Mouse (Mus musculus) lung, postnatal 25 days (tissue): Measurements from ENCODE around the gene Fam57a.

Experiments
- DNase-seq: peaks from one replicate; pipeline ENCODE4 v3.0.0; 2022; ENCODE audit warnings: low spot score

The Fam57a gene

DNA sequence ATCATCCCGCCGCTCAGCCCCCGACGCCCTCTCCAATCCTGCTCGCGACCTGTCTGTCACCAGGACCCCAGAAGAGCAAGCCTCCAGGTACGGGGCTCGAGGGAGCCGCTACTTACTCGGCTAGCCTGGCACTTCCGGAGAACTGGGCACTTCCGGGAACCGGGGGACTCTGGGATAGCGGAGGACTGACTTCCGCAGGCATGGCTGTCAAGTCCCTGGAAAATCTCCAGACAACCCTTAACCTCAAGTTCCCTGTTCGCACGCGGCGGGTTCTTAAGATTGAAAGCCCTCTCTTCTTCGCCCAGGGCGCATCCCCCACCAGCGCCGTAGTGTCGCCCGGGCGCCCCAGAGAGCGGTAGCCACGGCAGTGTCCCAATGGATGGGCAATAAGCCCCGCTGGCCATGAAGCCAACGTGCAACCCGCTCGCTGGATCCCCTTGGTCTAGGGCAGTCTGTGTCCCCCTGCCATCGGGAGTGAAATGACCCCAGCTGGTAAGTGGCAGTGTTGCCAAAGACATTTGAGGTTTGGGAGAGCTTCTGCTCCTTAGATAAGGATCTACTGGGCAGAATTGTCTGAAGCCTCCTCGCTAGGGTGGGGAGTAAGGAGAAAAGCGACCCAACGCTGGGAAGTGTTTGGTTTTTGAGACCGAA is at the start of gene Fam57a, which contains the start of gene Vps53:
Fam57a (plus strand) TSS at position 177 of the 651 bp plus-strand sequence.
Vps53 (minus strand) TSS at position 153 of the 651 bp plus-strand sequence.
- peak; percentile 91 for DNase-seq

GRCm38 (mm10) chr11:76130859-76131258 is 48.6 kb upstream of the Fam57a start:
- DNase-seq = peak; percentile 87

DNA sequence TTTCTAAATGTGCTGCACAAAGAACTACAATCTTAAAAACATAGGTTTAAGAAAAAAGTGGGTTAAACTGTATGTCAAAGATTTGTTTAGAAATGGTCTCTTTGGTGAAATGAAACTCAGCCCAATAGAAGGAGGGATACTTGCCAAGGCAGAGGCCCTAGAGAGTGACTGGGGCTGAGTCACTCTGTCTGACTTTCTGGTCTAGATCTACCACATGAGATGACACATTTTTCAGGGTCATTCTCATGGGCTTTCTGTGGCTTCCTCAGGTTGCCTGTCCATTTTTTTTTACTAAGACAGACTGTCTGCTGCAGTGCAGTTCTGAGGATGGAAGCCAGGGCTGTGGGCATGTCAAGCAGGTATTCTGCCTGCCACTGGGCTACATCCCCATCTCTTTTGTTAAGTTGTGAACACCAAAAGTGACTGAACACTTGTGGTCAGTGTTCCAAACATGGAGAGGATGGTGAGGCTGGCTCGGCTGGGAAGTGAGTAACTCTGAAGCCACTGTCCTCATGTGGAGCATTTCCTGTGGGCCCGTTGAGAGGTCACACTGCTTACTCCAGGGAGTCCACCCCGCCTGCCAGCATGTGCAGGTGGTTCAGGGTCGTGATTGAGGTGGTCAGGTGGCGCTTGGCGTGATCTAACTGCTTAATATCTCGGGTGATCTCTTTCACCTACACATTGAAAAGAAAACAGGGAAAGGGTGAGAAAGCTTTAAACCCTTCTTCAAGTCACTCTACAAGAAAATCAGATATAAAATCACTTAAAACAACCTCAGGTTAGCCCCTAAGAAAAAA is 43.6 kb upstream of the Fam57a start:
- DNase-seq = no peak

- no peak for DNase-seq
Measured at GRCm38 (mm10) chr11:76137996-76138395, 41.5 kb upstream of the Fam57a start.

DNA sequence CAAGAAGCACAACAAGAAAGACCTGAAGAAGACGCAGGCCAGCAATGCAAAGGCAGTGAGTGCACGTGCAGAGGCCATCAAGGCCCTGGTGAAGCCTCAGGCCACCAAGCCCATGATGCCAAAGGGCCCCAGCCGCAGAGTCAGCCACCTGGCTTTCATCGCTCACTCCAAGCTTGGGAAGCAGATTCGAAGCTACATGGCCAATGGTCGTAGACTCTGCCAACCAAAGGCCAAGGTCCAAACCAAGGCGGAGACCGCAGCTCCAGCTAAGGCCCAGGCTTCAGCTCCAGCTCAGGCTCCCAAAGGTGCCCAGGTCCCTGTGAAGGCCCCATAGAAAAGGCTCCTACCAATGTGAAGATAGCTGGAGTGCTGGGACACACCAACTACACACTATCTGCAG is 35.1 kb upstream of the Fam57a start:
- no peak for DNase-seq

DNA sequence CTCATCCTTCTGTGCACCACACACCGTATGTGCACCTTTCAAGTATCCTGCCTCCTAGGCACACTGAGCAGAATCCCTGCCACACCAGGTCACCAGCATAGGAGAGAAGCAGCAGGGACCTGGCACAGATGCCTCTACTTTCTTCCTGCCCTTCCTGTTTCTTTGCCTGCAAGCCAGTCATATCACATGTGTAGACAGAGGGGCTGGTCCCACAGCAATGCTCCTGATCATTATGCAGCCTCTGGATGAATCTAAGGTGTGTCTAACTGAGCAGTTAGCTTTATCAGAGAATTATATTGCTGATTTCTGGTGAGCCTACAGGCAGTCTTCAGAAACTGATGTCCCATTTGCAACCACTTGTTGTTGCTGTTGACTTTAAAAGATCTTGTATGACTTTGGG is 34.3 kb upstream of the Fam57a start:
- no peak for DNase-seq

DNA sequence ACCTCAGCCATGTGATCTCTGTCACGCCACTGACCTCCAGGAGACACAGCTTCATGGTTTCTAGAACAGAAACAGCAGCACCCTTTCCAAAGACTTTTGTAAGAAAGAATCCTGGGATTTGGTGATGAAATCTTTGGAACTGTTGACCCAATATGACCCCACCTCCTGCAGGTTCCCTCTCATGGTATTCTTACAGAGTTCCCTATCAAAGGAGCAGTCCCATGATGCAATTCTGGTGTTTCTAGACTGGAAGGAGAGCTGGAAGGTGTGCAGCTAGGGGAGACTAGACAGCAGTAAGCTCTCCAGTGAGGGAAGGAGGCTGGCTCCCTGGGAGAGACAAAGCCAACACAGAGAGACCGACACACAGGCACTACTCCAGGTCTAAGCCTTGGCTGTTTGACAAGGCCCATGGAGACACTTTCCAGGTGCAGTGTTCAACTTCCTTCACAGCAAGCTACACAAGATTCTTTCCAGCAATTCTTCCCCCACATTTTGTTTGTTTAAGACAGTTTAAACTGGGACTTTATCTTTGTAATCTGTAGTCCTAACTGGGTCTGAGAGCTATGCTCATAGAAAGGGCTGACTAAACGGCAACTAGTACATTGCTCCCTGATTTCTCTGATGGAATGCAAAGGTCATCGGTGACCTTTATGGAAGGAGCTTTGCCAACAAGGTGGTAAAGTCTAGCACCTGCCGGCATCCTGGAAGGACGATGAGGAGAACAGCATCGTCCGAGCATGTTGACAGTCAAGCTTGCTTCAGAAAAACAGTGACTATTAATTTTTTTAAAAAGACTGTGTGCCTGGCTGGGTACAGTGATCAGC is 33.1 kb upstream of the Fam57a start:
- no peak for DNase-seq

DNA sequence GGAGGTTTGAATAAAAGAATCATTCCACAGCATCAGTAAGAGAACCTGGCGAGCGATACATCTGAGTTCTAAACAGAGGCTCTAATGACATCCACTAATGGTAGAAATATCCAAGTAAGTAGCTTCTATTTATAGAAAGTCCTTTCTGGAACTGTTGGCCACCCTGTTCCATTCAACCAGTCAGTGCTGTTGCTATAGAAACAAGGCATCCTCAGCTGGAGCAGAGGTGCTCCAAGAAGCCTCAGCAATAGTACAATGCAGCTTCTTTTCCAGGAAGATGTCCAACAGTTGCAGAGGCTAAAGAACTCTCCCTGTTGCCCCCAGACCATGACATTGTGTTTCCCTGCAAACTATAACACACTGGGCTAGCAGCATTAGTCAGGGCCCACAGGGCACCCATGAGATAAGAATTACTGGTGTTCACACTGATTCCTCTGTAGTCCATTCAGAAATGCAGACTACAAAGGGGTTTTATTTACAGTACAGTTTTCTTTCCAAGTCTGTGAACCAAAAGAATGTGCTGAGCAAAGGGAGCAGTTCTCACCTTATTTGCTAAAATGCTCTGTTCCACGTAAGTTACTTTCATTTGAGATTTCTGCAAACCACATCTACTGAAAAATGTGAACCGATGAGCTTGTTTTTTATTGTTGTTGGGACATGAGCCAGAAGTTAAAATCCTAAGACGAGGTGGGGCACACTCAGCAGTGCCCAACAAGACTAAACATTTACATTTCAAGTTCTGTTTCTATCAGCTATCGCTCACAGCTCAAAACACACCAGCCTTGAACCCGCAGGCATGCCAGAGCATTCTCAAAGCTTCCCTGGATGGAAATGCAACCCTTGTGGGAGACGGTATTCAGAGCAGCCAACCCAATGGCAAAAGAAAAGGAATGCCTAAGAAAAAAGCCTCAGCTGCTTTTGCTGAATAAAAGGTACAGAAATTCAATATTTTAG is 31.1 kb upstream of the Fam57a start:
- DNase-seq = no peak

DNA sequence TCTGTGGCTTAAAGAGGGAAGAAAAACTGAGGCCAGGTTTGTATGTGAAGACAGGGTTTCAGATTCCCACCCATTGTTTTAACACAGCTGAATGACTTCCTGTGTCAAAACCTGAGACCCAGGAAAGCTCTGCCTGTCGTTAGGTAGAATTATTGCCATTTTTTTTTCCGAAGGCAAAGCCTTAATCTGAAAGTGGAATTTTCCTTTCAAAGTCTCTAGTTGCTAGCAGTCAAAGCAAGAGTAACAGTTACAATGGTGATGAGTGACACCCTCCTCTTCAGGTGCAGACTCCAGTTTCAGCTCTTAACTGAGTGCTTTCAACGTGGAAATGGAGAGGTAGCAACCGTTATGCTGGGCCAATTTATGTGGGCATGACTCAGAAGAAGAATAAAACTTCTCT is 28.5 kb upstream of the Fam57a start:
- no peak for DNase-seq

DNA sequence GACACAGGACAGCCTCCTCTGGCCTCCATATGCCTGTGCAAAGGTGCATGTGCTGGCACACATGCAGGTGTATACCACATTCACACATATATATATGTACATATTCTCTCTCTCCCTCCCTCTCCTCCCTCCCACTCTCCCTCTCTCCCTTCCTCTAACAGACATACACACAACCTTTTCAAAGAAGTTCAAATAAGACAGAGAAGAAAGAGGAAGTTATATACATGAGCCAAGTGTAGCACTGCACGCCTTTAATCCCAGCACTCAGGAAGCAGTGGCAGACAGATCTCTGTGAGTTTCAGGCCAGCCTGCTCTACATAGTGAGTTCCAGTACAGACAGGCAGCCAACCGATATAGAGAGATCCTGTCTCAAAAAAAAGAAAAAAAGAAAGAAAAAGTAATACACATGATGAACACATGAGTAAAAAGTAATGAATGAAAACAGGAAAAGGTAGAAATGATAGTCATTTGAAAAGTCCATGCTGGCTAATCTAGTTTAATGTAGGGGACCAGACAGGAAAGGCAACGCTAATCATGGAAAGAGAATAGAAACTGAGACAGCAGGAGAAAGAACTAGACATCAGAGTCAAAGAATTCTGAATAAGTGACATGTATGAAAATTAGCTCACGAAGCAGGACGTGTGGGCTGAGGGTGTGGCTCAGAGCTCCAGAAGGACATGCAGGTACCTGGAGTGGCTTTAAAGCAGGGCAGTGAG is 26.1 kb upstream of the Fam57a start:
- DNase-seq = no peak

GRCm38 (mm10) chr11:76154200-76154599 is 25.3 kb upstream of the Fam57a start:
- no peak for DNase-seq

DNA sequence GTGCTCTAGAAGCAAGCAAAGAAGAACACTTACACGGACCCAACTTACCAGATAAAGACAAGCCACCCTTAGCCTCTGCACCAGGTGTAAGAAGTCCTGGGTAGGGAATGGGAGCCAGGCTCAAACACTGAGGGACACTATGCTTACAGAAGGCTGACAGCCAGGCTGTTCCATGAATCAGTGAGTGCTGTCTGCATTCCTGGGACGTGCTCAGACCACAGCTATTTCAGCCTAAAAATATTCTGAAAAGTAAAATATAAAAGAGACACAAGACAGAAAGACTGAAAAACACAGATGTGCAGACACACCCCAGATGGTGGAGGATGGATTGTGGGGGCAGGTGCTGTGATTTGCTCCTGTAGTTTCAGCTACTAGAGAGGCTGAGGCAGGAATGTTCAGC is 24.6 kb upstream of the Fam57a start:
- DNase-seq = no peak

DNA sequence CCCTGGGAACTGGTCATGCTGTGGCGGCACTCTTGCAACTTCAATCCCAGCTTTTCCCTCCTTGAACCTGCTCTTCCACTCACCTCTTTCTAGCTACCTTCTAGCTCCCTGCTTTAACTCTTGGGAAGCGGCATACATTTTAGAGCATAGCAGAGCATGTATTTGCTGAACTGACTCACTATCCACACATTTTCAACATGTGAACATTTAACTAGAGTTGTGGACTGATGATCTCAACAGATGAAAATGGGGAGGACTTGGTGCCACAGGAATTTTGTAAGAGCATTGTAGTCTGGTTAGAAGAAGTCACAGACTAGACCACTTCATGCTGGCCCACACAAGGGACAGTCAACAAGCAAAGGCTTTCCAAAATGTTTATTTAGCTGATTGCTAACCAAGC is 21.1 kb upstream of the Fam57a start:
- DNase-seq = no peak

DNA sequence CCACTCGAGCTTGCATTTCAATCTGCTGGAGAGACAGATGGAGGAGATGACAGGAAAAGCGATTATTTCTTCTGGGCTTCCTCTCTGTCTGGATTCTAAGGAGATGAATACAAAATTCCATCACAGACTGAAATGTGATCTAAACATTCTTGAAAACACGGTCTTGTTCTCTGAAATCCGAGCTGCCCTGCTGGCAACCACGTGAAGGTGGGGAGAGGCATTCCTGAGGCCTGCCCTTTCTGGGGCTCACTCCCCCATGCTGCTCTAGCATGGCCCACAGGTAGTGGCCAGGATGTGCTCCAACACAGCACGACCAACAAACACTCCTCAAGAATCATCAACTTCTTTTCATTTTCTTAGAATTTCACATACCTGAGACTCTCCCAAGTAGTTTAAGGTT is 19.2 kb upstream of the Fam57a start:
- DNase-seq = no peak

GRCm38 (mm10) chr11:76166657-76167056 is 12.8 kb upstream of the Fam57a start:
- DNase-seq = no peak

DNA sequence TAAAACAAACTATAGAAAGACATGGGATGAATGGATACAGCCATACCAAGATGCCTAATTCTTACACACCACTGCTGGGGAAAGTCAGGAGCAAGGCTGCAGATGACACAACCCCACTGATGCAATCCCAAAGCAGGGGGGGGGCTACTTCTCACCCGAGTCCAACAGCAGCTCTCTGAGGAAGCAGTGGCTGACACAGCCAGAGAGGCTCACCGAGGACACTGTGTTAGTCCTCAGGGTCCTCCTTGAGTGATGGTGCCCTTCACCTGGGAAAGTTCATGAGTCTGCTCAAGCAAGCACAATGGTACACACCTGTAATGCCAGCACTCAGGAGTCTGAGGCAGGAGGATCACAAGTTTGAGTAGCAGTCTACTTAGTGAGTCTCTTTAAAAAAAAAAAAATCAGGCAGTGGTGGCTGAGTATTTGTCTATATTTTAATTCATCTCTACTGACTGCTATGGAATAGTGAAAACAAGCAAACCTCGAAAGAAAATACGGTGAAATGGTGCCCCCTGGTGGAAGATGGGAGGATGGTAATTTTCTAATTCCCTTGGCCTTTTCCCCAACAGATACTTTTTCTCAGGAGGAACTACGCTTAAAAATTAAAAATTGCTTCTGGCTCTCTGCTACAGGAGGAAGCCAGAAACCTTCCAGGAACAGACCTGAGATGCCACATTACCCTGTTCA is 12.2 kb upstream of the Fam57a start:
- peak; percentile 81 for DNase-seq

DNA sequence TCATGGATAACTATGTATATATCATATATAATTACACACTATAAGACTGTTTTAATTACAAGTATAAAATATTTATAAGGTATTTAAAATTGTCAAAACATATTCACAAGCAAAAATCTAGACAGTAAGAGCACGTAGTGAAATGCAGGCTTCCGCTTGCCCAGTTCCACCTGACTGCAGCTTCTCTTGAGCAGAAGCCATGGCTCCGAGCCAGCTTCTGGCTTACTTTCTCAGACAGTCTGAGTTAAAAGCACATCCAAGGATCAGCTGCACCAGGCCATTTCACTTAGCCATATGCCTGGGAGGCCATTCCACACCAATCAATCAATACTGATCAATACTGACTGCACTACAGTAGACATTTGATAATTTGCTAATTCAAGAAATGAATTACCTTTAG is 10.5 kb upstream of the Fam57a start:
- DNase-seq = no peak

GRCm38 (mm10) chr11:76170207-76170606 is 9.3 kb upstream of the Fam57a start:
- no peak for DNase-seq

- DNase-seq = no peak
Measured at GRCm38 (mm10) chr11:76178726-76179494, 561 bp upstream of the Fam57a start.

GRCm38 (mm10) chr11:76180146-76180540 is 672 bp downstream of the Fam57a start:
- DNase-seq = peak; percentile 8
